Mouse (Mus musculus): ENCODE results near the gene Cdkn1a. TPM values are rescaled to one million over a fixed set of nuclear protein-coding genes. Genes with fewer than 3 reads are reported as not detected.

The Cdkn1a gene
- polyA plus RNA-seq, 1 experiment from 2014 or later: 115 TPM

- no peaks in the 10 kb centered on the region for H3K27me3 ChIP-seq
- 89% methylated on average over 7 of the region's 7 CpGs for WGBS
Measured at GRCm38 (mm10) chr17:29049923-29050322, 40.9 kb upstream of the Cdkn1a start.

GRCm38 (mm10) chr17:29050791-29051190 is 40.0 kb upstream of the Cdkn1a start:
- no peak overlapping the region for H3K9ac ChIP-seq
- WGBS: 62% methylated on average over 14 of the region's 14 CpGs
- H3K4me3 ChIP-seq: no peak overlapping the region
- H3K9me3 ChIP-seq: no peaks in the 10 kb centered on the region
- no peak overlapping the region; the same call in 1 of the 2 replicates for H3K27ac ChIP-seq (replicated peaks)
- no peak for ATAC-seq (ENCODE audit: low FRiP score, low read depth)
- no peaks in the 10 kb centered on the region for H3K27me3 ChIP-seq
- peaks cover 20% of the 10 kb centered on the region; the same call in 1 of the 2 replicates for H3K4me1 ChIP-seq (replicated peaks)
- H3K36me3 ChIP-seq: peaks cover 13% of the 10 kb centered on the region
- H3K4me2 ChIP-seq: no peak overlapping the region; the same call in 1 of the 2 replicates

More at GRCm38 (mm10) chr17:29049923-29050322, 40.9 kb upstream of the Cdkn1a start:
- Histone ChIP-seq H3K27ac (replicated peaks) (no peak overlapping the region), H3K36me3 (peaks cover 22% of the 10 kb centered on the region), H3K4me1 (replicated peaks) (peaks cover 25% of the 10 kb centered on the region; the same call in 1 of the 2 replicates), H3K4me3 (no peak overlapping the region), H3K9me3 (no peaks in the 10 kb centered on the region), H3K4me2 (no peak overlapping the region), H3K9ac (no peak overlapping the region)
- 0 out of 2 replicates have a peak, but pooled peaks have one; percentile 12 for ATAC-seq (ENCODE audit: low FRiP score, low read depth)

- no peaks in the 10 kb centered on the region for H3K9me3 ChIP-seq
- no peak overlapping the region for H3K27ac ChIP-seq (replicated peaks)
- no peaks in the 10 kb centered on the region for H3K27me3 ChIP-seq
- ATAC-seq (ENCODE audit: low FRiP score, low read depth): no peak
- H3K36me3 ChIP-seq: peaks cover 1% of the 10 kb centered on the region; the same call in 1 of the 2 replicates
- H3K4me1 ChIP-seq (replicated peaks): peaks cover 33% of the 10 kb centered on the region
- WGBS: 77% methylated on average over 6 of the region's 6 CpGs
- H3K4me2 ChIP-seq: no peak overlapping the region
- H3K4me3 ChIP-seq: no peak overlapping the region
- no peak overlapping the region for H3K9ac ChIP-seq
Measured at GRCm38 (mm10) chr17:29053067-29053466, 37.7 kb upstream of the Cdkn1a start.

GRCm38 (mm10) chr17:29053841-29054240 is 36.9 kb upstream of the Cdkn1a start:
- Histone ChIP-seq H3K4me2 (no peak overlapping the region), H3K9me3 (no peaks in the 10 kb centered on the region), H3K36me3 (no peaks in the 10 kb centered on the region), H3K4me1 (replicated peaks) (peaks cover 38% of the 10 kb centered on the region), H3K4me3 (no peak overlapping the region), H3K9ac (no peak overlapping the region), H3K27ac (replicated peaks) (peak overlapping the region; percentile 17; the same call in 1 of the 2 replicates), H3K27me3 (no peaks in the 10 kb centered on the region)
- 67% methylated on average over 7 of the region's 7 CpGs for WGBS
- ATAC-seq (ENCODE audit: low FRiP score, low read depth): no peak

GRCm38 (mm10) chr17:29054429-29054828 is 36.3 kb upstream of the Cdkn1a start:
- Histone ChIP-seq H3K4me3 (no peak overlapping the region), H3K4me1 (replicated peaks) (peaks cover 37% of the 10 kb centered on the region), H3K9me3 (no peaks in the 10 kb centered on the region), H3K36me3 (no peaks in the 10 kb centered on the region), H3K9ac (no peak overlapping the region), H3K27me3 (no peaks in the 10 kb centered on the region), H3K27ac (replicated peaks) (no peak overlapping the region), H3K4me2 (no peak overlapping the region)
- WGBS: 83% methylated on average over 6 of the region's 6 CpGs
- no peak for ATAC-seq (ENCODE audit: low FRiP score, low read depth)

- no peak for ATAC-seq (ENCODE audit: low FRiP score, low read depth)
- no peak overlapping the region for H3K4me3 ChIP-seq
Measured at GRCm38 (mm10) chr17:29055586-29055985, 35.2 kb upstream of the Cdkn1a start.

GRCm38 (mm10) chr17:29056207-29056606 is 34.6 kb upstream of the Cdkn1a start:
- no peak overlapping the region for H3K9ac ChIP-seq
- H3K4me2 ChIP-seq: no peak overlapping the region
- no peaks in the 10 kb centered on the region for H3K27me3 ChIP-seq
- ATAC-seq (ENCODE audit: low FRiP score, low read depth): no peak
- peaks cover 26% of the 10 kb centered on the region for H3K4me1 ChIP-seq (replicated peaks)
- H3K4me3 ChIP-seq: no peak overlapping the region
- no peaks in the 10 kb centered on the region for H3K36me3 ChIP-seq
- WGBS: 26% methylated on average over 7 of the region's 7 CpGs
- no peaks in the 10 kb centered on the region for H3K9me3 ChIP-seq
- H3K27ac ChIP-seq (replicated peaks): 0 out of 2 replicates have a peak overlapping the region, but pooled peaks have one; percentile 45

More at GRCm38 (mm10) chr17:29055586-29055985, 35.2 kb upstream of the Cdkn1a start:
- Histone ChIP-seq H3K27me3 (no peaks in the 10 kb centered on the region), H3K9ac (no peak overlapping the region), H3K27ac (replicated peaks) (no peak overlapping the region), H3K4me1 (replicated peaks) (peaks cover 29% of the 10 kb centered on the region), H3K4me2 (no peak overlapping the region), H3K9me3 (no peaks in the 10 kb centered on the region), H3K36me3 (no peaks in the 10 kb centered on the region)
- 62% methylated on average over 5 of the region's 5 CpGs for WGBS

GRCm38 (mm10) chr17:29056699-29057151 is 34.1 kb upstream of the Cdkn1a start:
- peak overlapping the region; percentile 18; the same call in 1 of the 2 replicates for H3K4me2 ChIP-seq
- no peaks in the 10 kb centered on the region for H3K9me3 ChIP-seq
- 7% methylated on average over 8 of the region's 8 CpGs for WGBS
- peaks cover 24% of the 10 kb centered on the region for H3K4me1 ChIP-seq (replicated peaks)
- no peaks in the 10 kb centered on the region for H3K36me3 ChIP-seq
- H3K27me3 ChIP-seq: no peaks in the 10 kb centered on the region
- no peak overlapping the region for H3K4me3 ChIP-seq
- H3K9ac ChIP-seq: no peak overlapping the region
- ATAC-seq (ENCODE audit: low FRiP score, low read depth): no peak
- H3K27ac ChIP-seq (replicated peaks): 0 out of 2 replicates have a peak overlapping the region, but pooled peaks have one; percentile 45

- H3K9ac ChIP-seq: no peak overlapping the region
- H3K4me2 ChIP-seq: no peak overlapping the region
- no peaks in the 10 kb centered on the region for H3K27me3 ChIP-seq
- no peaks in the 10 kb centered on the region for H3K9me3 ChIP-seq
- H3K36me3 ChIP-seq: no peaks in the 10 kb centered on the region
- no peak overlapping the region for H3K27ac ChIP-seq (replicated peaks)
- no peak for ATAC-seq (ENCODE audit: low FRiP score, low read depth)
- H3K4me1 ChIP-seq (replicated peaks): peaks cover 26% of the 10 kb centered on the region
- 75% methylated on average over 11 of the region's 11 CpGs for WGBS
- H3K4me3 ChIP-seq: no peak overlapping the region
Measured at GRCm38 (mm10) chr17:29057361-29057890, 33.4 kb upstream of the Cdkn1a start.

- no peaks in the 10 kb centered on the region for H3K9me3 ChIP-seq
- no peak overlapping the region for H3K4me2 ChIP-seq
- no peak overlapping the region for H3K9ac ChIP-seq
- H3K27ac ChIP-seq (replicated peaks): no peak overlapping the region
- no peaks in the 10 kb centered on the region for H3K36me3 ChIP-seq
- WGBS: 61% methylated on average over 10 of the region's 10 CpGs
- no peaks in the 10 kb centered on the region for H3K27me3 ChIP-seq
- H3K4me3 ChIP-seq: no peak overlapping the region
- H3K4me1 ChIP-seq (replicated peaks): peaks cover 32% of the 10 kb centered on the region
- no peak for ATAC-seq (ENCODE audit: low FRiP score, low read depth)
Measured at GRCm38 (mm10) chr17:29057961-29058360, 32.8 kb upstream of the Cdkn1a start.

GRCm38 (mm10) chr17:29058487-29058886 is 32.3 kb upstream of the Cdkn1a start:
- Histone ChIP-seq H3K27me3 (no peaks in the 10 kb centered on the region), H3K9me3 (no peaks in the 10 kb centered on the region), H3K9ac (no peak overlapping the region), H3K4me3 (no peak overlapping the region), H3K4me2 (no peak overlapping the region), H3K27ac (replicated peaks) (no peak overlapping the region), H3K4me1 (replicated peaks) (peaks cover 36% of the 10 kb centered on the region), H3K36me3 (no peaks in the 10 kb centered on the region)
- 59% methylated on average over 8 of the region's 8 CpGs for WGBS
- no peak for ATAC-seq (ENCODE audit: low FRiP score, low read depth)

GRCm38 (mm10) chr17:29059581-29059980 is 31.2 kb upstream of the Cdkn1a start:
- H3K4me3 ChIP-seq: no peak overlapping the region
- H3K27me3 ChIP-seq: no peaks in the 10 kb centered on the region
- no peaks in the 10 kb centered on the region for H3K36me3 ChIP-seq
- no peak for ATAC-seq (ENCODE audit: low FRiP score, low read depth)
- 94% methylated on average over 3 of the region's 3 CpGs for WGBS
- H3K9me3 ChIP-seq: no peaks in the 10 kb centered on the region
- no peak overlapping the region for H3K9ac ChIP-seq
- H3K27ac ChIP-seq (replicated peaks): no peak overlapping the region
- H3K4me2 ChIP-seq: no peak overlapping the region
- H3K4me1 ChIP-seq (replicated peaks): peaks cover 33% of the 10 kb centered on the region

All from hindbrain, embryonic 15.5 days (tissue).